Mouse (Mus musculus): ENCODE measurements at regions not wholly inside any gene's neighbourhood (a gene's known extent, or its start where the extent isn't known, plus 50 kb on each side); places are given as distances from the start of the nearest gene placed in this dataset.

DNA sequence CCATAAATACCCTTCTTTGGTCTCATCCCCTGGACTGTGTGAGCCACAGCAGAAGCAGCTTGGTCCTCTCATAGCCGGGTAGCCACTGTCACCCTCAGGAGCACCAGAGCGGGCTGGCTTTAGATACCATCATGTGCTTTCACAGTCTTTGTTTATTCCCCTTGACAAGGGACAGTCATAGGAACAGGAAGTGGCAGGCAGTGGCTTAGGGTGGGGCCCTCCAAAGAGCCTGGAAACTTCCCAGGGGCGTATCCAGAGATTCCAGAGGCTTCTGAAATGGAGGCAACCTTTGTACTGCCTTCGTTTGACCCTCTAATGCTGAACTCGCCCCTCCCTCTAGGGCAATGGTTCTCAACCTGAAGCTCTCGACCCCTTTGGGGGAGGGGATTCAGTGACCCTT, 119.5 kb upstream of the Klf14 start:
- H3K9ac ChIP-seq (ENCODE audit: low read depth, low read length): no peak overlapping the region
- WGBS: 31% methylated on average over 6 of the region's 6 CpGs
- TF ChIP-seq CTCF (IDR thresholded peaks at IDR 0.05; ENCODE audit: low read depth): no peak
- peaks cover 17% of the 10 kb centered on the region; the same call in 1 of the 2 replicates for H3K4me1 ChIP-seq (replicated peaks; ENCODE audit: control insufficient read depth, insufficient read depth, low read length)
- peak; percentile 77 for ATAC-seq
- H3K27me3 ChIP-seq (replicated peaks; ENCODE audit: control insufficient read depth, insufficient read depth, low read length): no peaks in the 10 kb centered on the region
- H3K9me3 ChIP-seq (ENCODE audit: control insufficient read depth): no peaks in the 10 kb centered on the region
- no peaks in the 10 kb centered on the region for H3K36me3 ChIP-seq (ENCODE audit: control insufficient read depth, insufficient read depth)
- H3K4me3 ChIP-seq (ENCODE audit: low read depth, low read length): no peak overlapping the region
- peak overlapping the region; percentile 57; the same call in 1 of the 2 replicates for H3K27ac ChIP-seq (ENCODE audit: low read depth, low read length)
- H3K4me2 ChIP-seq (replicated peaks; ENCODE audit: low read depth): no peak overlapping the region; the same call in 1 of the 2 replicates

DNA sequence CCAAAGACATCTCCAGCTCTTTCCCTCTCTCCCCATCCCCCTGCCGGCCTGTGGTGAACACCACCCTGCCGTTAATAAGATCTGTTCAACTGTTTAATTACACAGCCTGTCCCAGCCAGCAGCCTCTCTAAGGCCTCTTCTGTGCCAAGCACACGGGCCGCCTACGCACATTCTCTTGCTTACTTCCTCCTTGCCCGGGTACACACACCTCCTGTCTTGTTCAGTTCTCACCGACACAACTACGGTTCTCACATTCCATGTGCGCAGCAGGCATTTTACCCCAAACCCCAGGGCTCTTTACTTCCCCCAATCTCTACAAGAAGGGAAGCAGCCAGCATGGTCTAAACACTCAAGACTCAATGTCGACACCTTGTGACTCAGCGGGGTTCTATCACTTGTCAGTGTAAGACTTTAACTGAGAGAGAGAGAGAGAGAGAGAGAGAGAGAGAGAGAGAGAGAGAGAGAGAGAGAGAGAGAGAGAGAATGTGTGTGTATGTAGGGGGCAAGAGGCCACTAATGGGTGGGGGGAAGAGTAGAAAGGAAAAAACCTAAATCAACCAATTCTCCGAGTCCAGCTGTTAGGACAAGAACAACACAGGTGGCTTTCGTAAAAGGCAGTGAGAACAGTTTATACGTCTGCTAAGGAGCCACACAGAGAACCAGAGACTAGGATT, 120.8 kb upstream of the Klf14 start:
- Histone ChIP-seq H3K27ac (ENCODE audit: low read depth, low read length) (no peak overlapping the region), H3K9ac (ENCODE audit: low read depth, low read length) (no peak overlapping the region), H3K36me3 (ENCODE audit: control insufficient read depth, insufficient read depth) (no peaks in the 10 kb centered on the region), H3K4me3 (ENCODE audit: low read depth, low read length) (no peak overlapping the region), H3K27me3 (replicated peaks; ENCODE audit: control insufficient read depth, insufficient read depth, low read length) (no peaks in the 10 kb centered on the region), H3K9me3 (ENCODE audit: control insufficient read depth) (no peaks in the 10 kb centered on the region), H3K4me2 (replicated peaks; ENCODE audit: low read depth) (no peak overlapping the region), H3K4me1 (replicated peaks; ENCODE audit: control insufficient read depth, insufficient read depth, low read length) (peaks cover 17% of the 10 kb centered on the region; the same call in 1 of the 2 replicates)
- 55% methylated on average over 14 of the region's 14 CpGs for WGBS
- TF ChIP-seq CTCF (IDR thresholded peaks at IDR 0.05; ENCODE audit: low read depth): no peak
- no peak for ATAC-seq

DNA sequence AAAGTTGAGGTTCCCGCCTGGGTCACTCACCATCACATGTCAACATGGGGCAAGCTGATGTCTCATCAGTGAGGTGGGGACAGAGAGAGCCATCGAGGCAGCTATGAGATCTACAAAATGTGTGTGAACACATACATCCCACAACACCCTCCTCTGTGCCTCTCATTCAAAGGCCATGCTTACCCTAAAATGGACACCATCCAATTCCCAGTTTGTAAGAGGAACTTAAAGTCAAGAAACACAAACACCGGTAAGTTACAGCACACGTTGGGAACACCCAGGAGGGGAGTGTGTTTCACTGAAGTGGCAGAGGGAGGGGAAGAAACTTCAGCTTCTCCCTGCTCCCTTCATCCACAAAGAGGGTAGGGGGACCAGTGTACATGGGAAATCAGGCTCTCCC, 121.4 kb upstream of the Klf14 start:
- 75% methylated on average over 4 of the region's 4 CpGs for WGBS
- no peak for TF ChIP-seq CTCF (IDR thresholded peaks at IDR 0.05; ENCODE audit: low read depth)
- Histone ChIP-seq H3K9ac (ENCODE audit: low read depth, low read length) (no peak overlapping the region), H3K4me1 (replicated peaks; ENCODE audit: control insufficient read depth, insufficient read depth, low read length) (peaks cover 12% of the 10 kb centered on the region; the same call in 1 of the 2 replicates), H3K27me3 (replicated peaks; ENCODE audit: control insufficient read depth, insufficient read depth, low read length) (no peaks in the 10 kb centered on the region), H3K4me3 (ENCODE audit: low read depth, low read length) (no peak overlapping the region), H3K4me2 (replicated peaks; ENCODE audit: low read depth) (no peak overlapping the region), H3K36me3 (ENCODE audit: control insufficient read depth, insufficient read depth) (no peaks in the 10 kb centered on the region), H3K27ac (ENCODE audit: low read depth, low read length) (no peak overlapping the region), H3K9me3 (ENCODE audit: control insufficient read depth) (no peaks in the 10 kb centered on the region)
- ATAC-seq: no peak

DNA sequence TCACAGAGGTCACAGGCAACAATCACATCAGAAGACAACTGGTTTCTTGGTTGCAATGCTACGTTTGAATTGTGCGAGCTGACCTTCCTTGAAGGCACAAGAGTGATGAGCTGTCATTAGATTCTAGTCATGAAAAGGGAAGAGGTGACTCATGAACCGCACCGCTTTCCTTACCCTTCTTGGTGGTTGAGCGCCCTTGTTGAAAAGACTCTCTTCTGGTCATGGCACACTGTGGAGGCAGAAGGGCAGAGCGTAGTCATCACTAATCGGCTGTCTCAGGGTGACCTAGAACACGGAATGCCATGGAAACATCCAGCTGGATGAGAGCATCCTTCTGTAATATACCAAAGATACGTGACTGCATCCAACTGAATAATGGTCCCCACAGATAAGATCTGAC, 121.8 kb upstream of the Klf14 start:
- H3K27me3 ChIP-seq (replicated peaks; ENCODE audit: control insufficient read depth, insufficient read depth, low read length): no peaks in the 10 kb centered on the region
- no peak for TF ChIP-seq CTCF (IDR thresholded peaks at IDR 0.05; ENCODE audit: low read depth)
- H3K4me1 ChIP-seq (replicated peaks; ENCODE audit: control insufficient read depth, insufficient read depth, low read length): peaks cover 9% of the 10 kb centered on the region; the same call in 1 of the 2 replicates
- no peak overlapping the region for H3K4me3 ChIP-seq (ENCODE audit: low read depth, low read length)
- no peak for ATAC-seq
- no peak overlapping the region for H3K4me2 ChIP-seq (replicated peaks; ENCODE audit: low read depth)
- WGBS: 89% methylated on average over 9 of the region's 9 CpGs
- no peak overlapping the region for H3K27ac ChIP-seq (ENCODE audit: low read depth, low read length)
- H3K9me3 ChIP-seq (ENCODE audit: control insufficient read depth): no peaks in the 10 kb centered on the region
- H3K9ac ChIP-seq (ENCODE audit: low read depth, low read length): no peak overlapping the region
- H3K36me3 ChIP-seq (ENCODE audit: control insufficient read depth, insufficient read depth): no peaks in the 10 kb centered on the region

DNA sequence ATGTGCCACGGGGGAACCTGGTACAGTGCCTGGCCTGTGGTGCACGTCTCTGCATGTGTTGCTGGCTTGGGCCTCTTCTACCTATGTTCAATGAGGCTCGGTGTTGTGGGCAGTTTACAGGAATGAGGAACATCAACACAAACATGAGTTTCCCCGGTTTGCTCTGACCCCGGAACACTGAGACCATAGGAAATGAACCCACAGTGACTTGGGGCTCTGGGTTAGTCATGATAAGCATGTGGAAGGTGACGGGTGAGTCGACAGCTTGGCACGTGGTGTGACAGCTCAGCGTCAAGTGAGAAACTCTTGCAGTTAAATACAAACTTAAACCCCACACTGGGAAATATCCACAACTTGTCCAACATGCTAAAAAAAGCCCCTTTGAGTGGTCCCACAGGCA, 122.4 kb upstream of the Klf14 start:
- Histone ChIP-seq H3K9me3 (ENCODE audit: control insufficient read depth) (no peaks in the 10 kb centered on the region), H3K4me1 (replicated peaks; ENCODE audit: control insufficient read depth, insufficient read depth, low read length) (peaks cover 9% of the 10 kb centered on the region; the same call in 1 of the 2 replicates), H3K9ac (ENCODE audit: low read depth, low read length) (no peak overlapping the region), H3K4me2 (replicated peaks; ENCODE audit: low read depth) (no peak overlapping the region), H3K36me3 (ENCODE audit: control insufficient read depth, insufficient read depth) (no peaks in the 10 kb centered on the region), H3K27me3 (replicated peaks; ENCODE audit: control insufficient read depth, insufficient read depth, low read length) (no peaks in the 10 kb centered on the region), H3K4me3 (ENCODE audit: low read depth, low read length) (no peak overlapping the region), H3K27ac (ENCODE audit: low read depth, low read length) (no peak overlapping the region)
- ATAC-seq: no peak
- 83% methylated on average over 9 of the region's 9 CpGs for WGBS
- no peak for TF ChIP-seq CTCF (IDR thresholded peaks at IDR 0.05; ENCODE audit: low read depth)

DNA sequence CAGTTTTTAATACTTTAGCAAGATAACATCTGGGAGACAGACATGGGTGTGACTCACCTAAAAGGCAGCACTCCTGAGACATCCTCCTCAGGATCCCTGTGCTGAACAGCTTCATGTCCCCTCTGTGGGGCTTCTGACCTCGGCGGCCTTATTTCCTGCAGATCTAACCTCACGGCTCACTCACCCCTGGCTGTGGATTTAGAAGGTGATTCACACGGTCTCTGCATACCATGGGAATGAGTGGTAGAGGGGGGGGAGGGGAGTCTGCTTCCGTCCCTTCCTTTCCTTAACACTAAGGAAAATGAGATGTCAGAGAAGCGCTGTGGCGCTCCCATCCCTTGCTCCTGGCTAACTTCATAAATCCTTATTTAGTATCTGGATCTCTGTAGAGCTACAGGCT, 123.1 kb upstream of the Klf14 start:
- no peak overlapping the region for H3K9ac ChIP-seq (ENCODE audit: low read depth, low read length)
- peaks cover 9% of the 10 kb centered on the region; the same call in 1 of the 2 replicates for H3K4me1 ChIP-seq (replicated peaks; ENCODE audit: control insufficient read depth, insufficient read depth, low read length)
- no peak for ATAC-seq
- no peak overlapping the region for H3K27ac ChIP-seq (ENCODE audit: low read depth, low read length)
- H3K27me3 ChIP-seq (replicated peaks; ENCODE audit: control insufficient read depth, insufficient read depth, low read length): no peaks in the 10 kb centered on the region
- no peak overlapping the region for H3K4me3 ChIP-seq (ENCODE audit: low read depth, low read length)
- H3K36me3 ChIP-seq (ENCODE audit: control insufficient read depth, insufficient read depth): no peaks in the 10 kb centered on the region
- H3K9me3 ChIP-seq (ENCODE audit: control insufficient read depth): no peaks in the 10 kb centered on the region
- no peak for TF ChIP-seq CTCF (IDR thresholded peaks at IDR 0.05; ENCODE audit: low read depth)
- H3K4me2 ChIP-seq (replicated peaks; ENCODE audit: low read depth): no peak overlapping the region
- 66% methylated on average over 7 of the region's 7 CpGs for WGBS
